Mouse (Mus musculus) kidney, adult 2 months (tissue): Measurements from ENCODE around the gene Dapk1. TPM values are rescaled to one million over a fixed set of nuclear protein-coding genes. Genes with fewer than 3 reads are reported as not detected.
A peak's percentile ranks its signal among the peaks of the same experiment; 100 is the strongest.

Experiments used
- DNase-seq: peaks from one replicate; pipeline ENCODE4 v3.0.0; 2021
- H3K27ac ChIP-seq: fragments of 200-500 bp; 2 replicates; pipeline ENCODE4 v1.5.1; 2012; ENCODE audit warnings: low read depth, low read length, control low read depth, inconsistent platforms; ENCODE audit not compliant: insufficient read depth
- H3K27me3 ChIP-seq: fragments of 200-500 bp; replicated peaks from 2 replicates; pipeline ENCODE4 v1.6.1; 2012; ENCODE audit warnings: mild to moderate bottlenecking, moderate library complexity, low read length, inconsistent platforms; ENCODE audit not compliant: control insufficient read depth, insufficient read depth
- H3K36me3 ChIP-seq: fragments of 200-500 bp; 2 replicates; pipeline ENCODE4 v1.6.1; 2012; ENCODE audit warnings: mild to moderate bottlenecking, moderate library complexity, low read length, inconsistent platforms; ENCODE audit not compliant: control insufficient read depth, insufficient read depth
- H3K4me1 ChIP-seq: fragments of 200-500 bp; 2 replicates; pipeline ENCODE4 v1.6.1; 2011; ENCODE audit warnings: low read length; ENCODE audit not compliant: control insufficient read depth, insufficient read depth
- H3K4me3 ChIP-seq: fragments of 200-500 bp; 2 replicates; pipeline ENCODE4 v1.5.1; 2011; ENCODE audit warnings: mild to moderate bottlenecking, low read depth, low read length, control low read depth; ENCODE audit not compliant: insufficient read depth
- CTCF ChIP-seq: fragments of 200-500 bp; conservative IDR thresholded peaks from 2 replicates; pipeline ENCODE4 v1.5.1; 2011; ENCODE audit warnings: low read depth, mild to moderate bottlenecking, control low read depth, low read length, moderate library complexity, mixed read lengths; ENCODE audit not compliant: insufficient read depth, insufficient read length
- POLR2A ChIP-seq: fragments of 200-500 bp; IDR thresholded peaks from one replicate; pipeline ENCODE4 v1.6.1; 2011; ENCODE audit warnings: low read depth, low read length, control low read depth
- WGBS: fragments of 180-500 bp; shearing (Covaris S2); methylation state at CpG from one replicate; pipeline ENCODE4 v1.1.7; 2018; 5-methylcytosine and 5-hydroxymethylcytosine counted together
- polyA plus RNA-seq: library from polyadenylated mRNA; depleted of rRNA; stranded (reverse); fragments of >200 nt; gene quantifications from 2 replicates; pipeline ENCODE4 v1.2.3, GENCODE M21; 2012

Gene Dapk1
- polyA plus RNA-seq, 1 experiment: 39.5 TPM

- Histone ChIP-seq H3K27ac (peak overlapping the region; percentile 92), H3K27me3 (no peaks in the 10 kb centered on the region), H3K4me3 (no peak overlapping the region), H3K4me1 (peaks cover 25% of the 10 kb centered on the region), H3K36me3 (peaks cover 1% of the 10 kb centered on the region; the same call in 1 of the 2 replicates)
- 58% methylated on average over 9 of the region's 9 CpGs for WGBS
- TF ChIP-seq POLR2A (no peak), CTCF (no peak)
- peak; percentile 23 for DNase-seq
Measured at GRCm38 (mm10) chr13:60735306-60735705, 133.6 kb downstream of the Dapk1 start.

GRCm38 (mm10) chr13:60736421-60737105 is 134.8 kb downstream of the Dapk1 start:
- TF ChIP-seq POLR2A (no peak), CTCF (no peak)
- no peaks in the 10 kb centered on the region for H3K27me3 ChIP-seq
- 0 out of 2 replicates have a peak, but pooled peaks cover 1% of the 10 kb centered on the region for H3K36me3 ChIP-seq
- WGBS: 38% methylated on average over 13 of the region's 13 CpGs
- H3K4me3 ChIP-seq: no peak overlapping the region
- DNase-seq: peak; percentile 93
- H3K4me1 ChIP-seq: peaks cover 25% of the 10 kb centered on the region
- H3K27ac ChIP-seq: peak overlapping the region; percentile 92

- Histone ChIP-seq H3K36me3 (0 out of 2 replicates have a peak, but pooled peaks cover 1% of the 10 kb centered on the region), H3K4me1 (peaks cover 25% of the 10 kb centered on the region), H3K27ac (peak overlapping the region; percentile 74; the same call in 1 of the 2 replicates), H3K27me3 (no peaks in the 10 kb centered on the region), H3K4me3 (peak overlapping the region; percentile 26; the same call in 1 of the 2 replicates)
- no peak for TF ChIP-seq POLR2A
- no peak for TF ChIP-seq CTCF
- WGBS: 9% methylated on average over 9 of the region's 9 CpGs
- peak; percentile 94 for DNase-seq
Measured at GRCm38 (mm10) chr13:60737632-60738324, 136.0 kb downstream of the Dapk1 start.

GRCm38 (mm10) chr13:60738429-60738828 is 136.7 kb downstream of the Dapk1 start:
- TF ChIP-seq CTCF (peak; percentile 87), POLR2A (no peak)
- Histone ChIP-seq H3K27me3 (no peaks in the 10 kb centered on the region), H3K4me3 (no peak overlapping the region), H3K4me1 (peaks cover 25% of the 10 kb centered on the region), H3K27ac (peak overlapping the region; percentile 74; the same call in 1 of the 2 replicates), H3K36me3 (0 out of 2 replicates have a peak, but pooled peaks cover 1% of the 10 kb centered on the region)
- 2% methylated on average over 9 of the region's 9 CpGs for WGBS
- peak; percentile 89 for DNase-seq

- Histone ChIP-seq H3K27ac (no peak overlapping the region), H3K4me3 (no peak overlapping the region), H3K36me3 (0 out of 2 replicates have a peak, but pooled peaks cover 1% of the 10 kb centered on the region), H3K4me1 (peaks cover 23% of the 10 kb centered on the region), H3K27me3 (no peaks in the 10 kb centered on the region)
- no peak for DNase-seq
- no peak for TF ChIP-seq POLR2A
- TF ChIP-seq CTCF: peak; percentile 44
- WGBS: 88% methylated on average over 6 of the region's 6 CpGs
Measured at GRCm38 (mm10) chr13:60740248-60740647, 138.5 kb downstream of the Dapk1 start.

GRCm38 (mm10) chr13:60742611-60743010 is 140.9 kb downstream of the Dapk1 start:
- H3K4me1 ChIP-seq: peaks cover 5% of the 10 kb centered on the region; the same call in 1 of the 2 replicates
- H3K27ac ChIP-seq: no peak overlapping the region
- H3K36me3 ChIP-seq: 0 out of 2 replicates have a peak, but pooled peaks cover 1% of the 10 kb centered on the region
- 89% methylated on average over 3 of the region's 3 CpGs for WGBS
- DNase-seq: no peak
- H3K4me3 ChIP-seq: no peak overlapping the region
- TF ChIP-seq POLR2A (no peak), CTCF (no peak)
- no peaks in the 10 kb centered on the region for H3K27me3 ChIP-seq

- 69% methylated on average over 13 of the region's 13 CpGs for WGBS
- no peak for DNase-seq
- H3K36me3 ChIP-seq: 0 out of 2 replicates have a peak, but pooled peaks cover 1% of the 10 kb centered on the region
- H3K27me3 ChIP-seq: no peaks in the 10 kb centered on the region
- no peak overlapping the region for H3K4me3 ChIP-seq
- no peak overlapping the region for H3K27ac ChIP-seq
- H3K4me1 ChIP-seq: no peaks in the 10 kb centered on the region; the same call in 1 of the 2 replicates
- TF ChIP-seq CTCF: no peak
Measured at GRCm38 (mm10) chr13:60743381-60744077, 141.8 kb downstream of the Dapk1 start.
